In the genomic region with DNA sequence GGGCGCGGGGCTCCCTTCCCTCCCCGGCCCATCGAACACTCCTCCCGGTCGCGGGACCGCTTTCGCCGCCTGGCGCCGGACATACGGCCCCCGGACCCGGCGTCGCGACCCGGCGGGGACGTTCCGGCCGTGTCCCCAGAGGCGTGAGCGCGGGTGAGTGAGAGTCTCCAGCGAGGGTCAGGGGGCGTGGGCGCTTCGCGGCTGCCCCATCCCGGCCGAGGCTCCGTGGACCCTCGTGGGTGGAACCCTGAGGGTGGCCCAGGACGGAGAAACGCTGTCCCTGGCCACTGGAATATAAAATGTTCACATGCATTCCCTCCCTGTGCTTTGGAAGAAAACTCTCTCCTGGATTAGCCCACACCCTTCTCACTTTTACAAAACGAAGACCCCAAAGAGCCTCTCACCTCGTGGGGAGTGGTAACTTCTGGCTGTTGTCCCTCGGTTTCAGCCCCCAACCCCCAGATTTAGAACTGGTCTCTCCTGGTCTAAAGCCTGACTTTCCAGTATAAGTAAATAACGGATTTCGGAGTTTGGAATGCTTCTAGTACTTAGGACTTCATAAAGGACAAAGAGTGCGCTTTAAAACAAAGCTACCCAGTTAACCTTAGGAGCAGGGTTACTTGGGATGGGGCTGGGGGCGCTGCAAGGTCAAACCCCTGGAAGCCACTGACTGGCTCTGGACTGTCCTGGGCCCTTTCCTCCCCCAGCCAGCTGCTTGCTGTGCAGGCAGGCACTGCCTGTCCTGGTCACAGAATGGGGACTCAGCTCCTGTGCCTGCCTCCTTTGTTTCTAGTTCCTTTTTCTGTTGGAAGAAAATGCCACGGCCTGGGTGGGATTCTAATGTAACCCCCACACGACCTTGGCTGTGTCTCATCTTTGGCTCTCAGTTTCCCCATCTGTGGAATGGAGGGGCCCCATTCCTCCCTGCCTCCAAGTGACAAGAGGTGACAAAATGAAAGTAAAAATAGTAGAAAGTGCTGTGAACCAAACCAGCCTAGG, we compare ENCODE assay signal across 8 mouse cellular contexts. TPM values are rescaled to one million over a fixed set of nuclear protein-coding genes. Genes with fewer than 3 reads are reported as not detected.
DNase-seq lines count a peak whose midpoint lies in the region; ATAC-seq and TF ChIP-seq lines count a peak whose summit lies in the region.

No protein-coding gene starts in this region.

- no peaks in the 10 kb centered on the region for H3K9me3 ChIP-seq in forebrain, embryonic 14.5 days (replicated peaks; ENCODE audit: control insufficient read depth, low read length)
- H3K9me3 ChIP-seq in intestine, postnatal 0 days (ENCODE audit: control insufficient read depth) = no peaks in the 10 kb centered on the region
- no peaks in the 10 kb centered on the region for H3K9me3 ChIP-seq in midbrain, embryonic 14.5 days (ENCODE audit: control insufficient read depth, low read length)

- H3K4me3 ChIP-seq in forebrain, embryonic 14.5 days (ENCODE audit: low read depth, low read length) = peak overlapping the region; percentile 86
- H3K4me3 ChIP-seq in intestine, postnatal 0 days (ENCODE audit: low read depth, low read length) = peak overlapping the region; percentile 74
- H3K4me3 ChIP-seq in midbrain, embryonic 14.5 days (replicated peaks; ENCODE audit: low read depth, low read length) = peak overlapping the region; percentile 77

- H3K4me1 ChIP-seq in forebrain, embryonic 14.5 days (ENCODE audit: control insufficient read depth, insufficient read depth, low read length) = peaks cover 23% of the 10 kb centered on the region
- no peaks in the 10 kb centered on the region for H3K4me1 ChIP-seq in intestine, postnatal 0 days (replicated peaks; ENCODE audit: control insufficient read depth, insufficient read depth, low read length)
- peaks cover 23% of the 10 kb centered on the region for H3K4me1 ChIP-seq in midbrain, embryonic 14.5 days (ENCODE audit: control insufficient read depth, insufficient read depth, low read length)

- peak; percentile 27 for ATAC-seq in forebrain, embryonic 14.5 days
- peak; percentile 20; the same call in 1 of the 2 replicates for ATAC-seq in intestine, postnatal 0 days
- ATAC-seq in midbrain, embryonic 14.5 days (ENCODE audit: low FRiP score, low TSS enrichment) = peak; percentile 47

- H3K36me3 ChIP-seq in forebrain, embryonic 14.5 days (ENCODE audit: control insufficient read depth, insufficient read depth, low read length) = 0 out of 2 replicates have a peak, but pooled peaks cover 3% of the 10 kb centered on the region
- no peaks in the 10 kb centered on the region for H3K36me3 ChIP-seq in intestine, postnatal 0 days (ENCODE audit: control insufficient read depth, insufficient read depth)
- H3K36me3 ChIP-seq in midbrain, embryonic 14.5 days (ENCODE audit: control insufficient read depth, insufficient read depth, low read length) = no peaks in the 10 kb centered on the region

- H3K4me2 ChIP-seq in forebrain, embryonic 14.5 days (ENCODE audit: low read length) = peak overlapping the region; percentile 81
- H3K4me2 ChIP-seq in intestine, postnatal 0 days (replicated peaks; ENCODE audit: low read depth) = peak overlapping the region; percentile 98
- peak overlapping the region; percentile 92 for H3K4me2 ChIP-seq in midbrain, embryonic 14.5 days (ENCODE audit: low read length)

- intact Hi-C loops in heart, postnatal 25 days (cut with DNase I) = loop anchor here (2.0 to 5.0 kb wide), 3 partner anchors 42 to 123 kb away; no protein-coding TSS in a partner anchor

- peak overlapping the region; percentile 80 for H3K27ac ChIP-seq in forebrain, embryonic 14.5 days (ENCODE audit: low read depth, low read length)
- peak overlapping the region; percentile 68; the same call in 1 of the 2 replicates for H3K27ac ChIP-seq in intestine, postnatal 0 days (ENCODE audit: low read depth, low read length)
- H3K27ac ChIP-seq in midbrain, embryonic 14.5 days (replicated peaks; ENCODE audit: low read depth, low read length) = peak overlapping the region; percentile 73

- 0 out of 2 replicates have a peak, but pooled peaks have one; percentile 19 for TF ChIP-seq CTCF in intestine, postnatal 0 days (IDR thresholded peaks at IDR 0.05; ENCODE audit: low read depth)

- peak overlapping the region; percentile 97 for H3K9ac ChIP-seq in forebrain, embryonic 14.5 days (ENCODE audit: low read length)
- H3K9ac ChIP-seq in intestine, postnatal 0 days (ENCODE audit: low read depth, low read length) = peak overlapping the region; percentile 79
- peak overlapping the region; percentile 84 for H3K9ac ChIP-seq in midbrain, embryonic 14.5 days (replicated peaks; ENCODE audit: low read length)

- peak; percentile 97 for DNase-seq in heart, adult 11 months
- DNase-seq in heart, postnatal 25 days (ENCODE audit: low spot score) = no peak
- DNase-seq in adrenal gland, adult 2 months = peak; percentile 63
- DNase-seq in forebrain, embryonic 14.5 days (ENCODE audit: low spot score) = peak; percentile 34
- DNase-seq in midbrain, embryonic 14.5 days = peak; percentile 43
- DNase-seq in gastrocnemius, adult 8-10 months (ENCODE audit: low spot score in 2 of 2) = no peak
- DNase-seq in urinary bladder, postnatal 4 days (ENCODE audit: low spot score in 2 of 2) = no peak

- under 1% methylated on average over 46 of the region's 46 CpGs for WGBS in forebrain, embryonic 14.5 days
- 2% methylated on average over 46 of the region's 46 CpGs for WGBS in intestine, postnatal 0 days
- under 1% methylated on average over 46 of the region's 46 CpGs for WGBS in midbrain, embryonic 14.5 days

- H3K27me3 ChIP-seq in forebrain, embryonic 14.5 days (replicated peaks; ENCODE audit: control insufficient read depth, insufficient read depth, low read length) = no peaks in the 10 kb centered on the region
- no peaks in the 10 kb centered on the region for H3K27me3 ChIP-seq in intestine, postnatal 0 days (replicated peaks; ENCODE audit: control insufficient read depth, insufficient read depth, low read length)
- H3K27me3 ChIP-seq in midbrain, embryonic 14.5 days (ENCODE audit: control insufficient read depth, insufficient read depth, low read length) = no peaks in the 10 kb centered on the region

RNA-seq across cellular contexts. Expression of gene Heg1, which starts 0.8 kb away (rescaled TPM):
- 100 to 1,000 TPM; 155 to 170 TPM for total RNA-seq in heart, postnatal 25 days (2021)
- total RNA-seq in adrenal gland, adult 2 months (2021) = 10 to 100 TPM; 51.5 to 80.5 TPM
- 25.3 and 32.6 TPM in 2 replicates for polyA plus RNA-seq in adrenal gland, adult 2 months (2012; rRNA removed)
- 14.3 and 15.0 TPM in 2 replicates for polyA plus RNA-seq in forebrain, embryonic 14.5 days (2014; fragmentation: Nextera tagmentation; extraction: Ambion mirVana)
- polyA plus RNA-seq in intestine, postnatal 0 days (2015; fragmentation: Nextera tagmentation; extraction: Ambion mirVana) = 11.6 and 13.0 TPM in 2 replicates
- polyA plus RNA-seq in midbrain, embryonic 14.5 days (2014; fragmentation: Nextera tagmentation; extraction: Ambion mirVana) = 8.9 and 15.9 TPM in 2 replicates
- total RNA-seq in gastrocnemius, adult 8-10 months (2022) = 10 to 100 TPM; 20.8 to 31.3 (median 24.2) TPM

Comparison
In these comparisons a context has a peak if more than half of its experiments do, and no peak if none do; other contexts are left out.
1. DNase-seq: peak in heart, adult 11 months (single experiment), adrenal gland, adult 2 months (single experiment), forebrain, embryonic 14.5 days (single experiment) and midbrain, embryonic 14.5 days (single experiment); none in heart, postnatal 25 days (single experiment), gastrocnemius, adult 8-10 months (0 of 2) and urinary bladder, postnatal 4 days (0 of 2).
2. Peak in every context shown above with its lines, with median percentiles within 50 percentile points of each other: ATAC-seq, H3K27ac ChIP-seq, H3K4me2 ChIP-seq, H3K4me3 ChIP-seq and H3K9ac ChIP-seq.